12 mouse cellular contexts compared by ENCODE assay signal in genomic region chr1:45355944-45356343, GRCm38 (mm10). TPM values are rescaled to one million over a fixed set of nuclear protein-coding genes. Genes with fewer than 3 reads are reported as not detected.
DNase-seq lines count a peak whose midpoint lies in the region.
"Had no signal": no experiment of that assay in that cellular context is flagged by ENCODE, and none has a peak within 500 bp of the region (broad histone marks: within the 10 kb centered on the region; RNA-seq: fewer than 3 reads in every experiment).

No protein-coding gene starts in this region.

- intact Hi-C loops in left cerebral cortex, postnatal 10 days (cut with DNase I), result no loop called here

- DNase-seq in frontal cortex, adult 2 months (ENCODE audit: extremely low spot score in 1 of 2, low spot score in 1 of 2), result peak; percentile 23 to 47
- no peak for DNase-seq in frontal cortex, postnatal 10 days (ENCODE audit: low spot score in 2 of 2)
- DNase-seq in left cerebral cortex, adult 11 months (ENCODE audit: low spot score), result peak; percentile 19
- DNase-seq in left cerebral cortex, postnatal 10 days (ENCODE audit: extremely low spot score in 1 of 2, low spot score in 2 of 2), result no peak
- peak; percentile 61 for DNase-seq in brain, adult 2 months (ENCODE audit: low read depth, low spot score)
- DNase-seq in lung, postnatal 25 days (ENCODE audit: low spot score), result peak; percentile 50
- no peak for DNase-seq in cerebellum, postnatal 25 days
- DNase-seq in cerebellum, postnatal 4 days (ENCODE audit: low spot score in 2 of 2), result no peak
- DNase-seq: kidney, adult 11 months; layer of hippocampus, postnatal 36 days; right cerebral cortex, postnatal 25 days had no signal

RNA-seq across cellular contexts. Expression of gene Col3a1, which starts 44.6 kb away (rescaled TPM):
- 3.5 and 3.7 TPM in 2 replicates for polyA plus RNA-seq in frontal cortex, adult 2 months (2012; rRNA removed)
- total RNA-seq in left cerebral cortex, postnatal 10 days (2021), result 10 to 100 TPM; 45.1 to 47.2 TPM
- total RNA-seq: CH12.LX had no signal

Comparison
In these comparisons a context has a peak if more than half of its experiments do, and no peak if none do; other contexts are left out.
1. DNase-seq: peak in frontal cortex, adult 2 months (2 of 2), left cerebral cortex, adult 11 months (single experiment), brain, adult 2 months (single experiment) and lung, postnatal 25 days (single experiment); none in frontal cortex, postnatal 10 days (0 of 2), left cerebral cortex, postnatal 10 days (0 of 2), cerebellum, postnatal 25 days (0 of 2) and cerebellum, postnatal 4 days (0 of 2).